Mouse (Mus musculus) splenic B cell, adult 2 months (primary cell): Measurements from ENCODE around the gene Phf20.
A peak's percentile ranks its signal among the peaks of the same experiment; 100 is the strongest.

ENCODE experiments used
- DNase-seq: peaks from one replicate; pipeline ENCODE4 v3.0.0-alpha.2; 2011; ENCODE audit warnings: low read depth, low spot score
- H3K27me3 ChIP-seq: 2 replicates; pipeline ENCODE4 v1.6.1; 2012; ENCODE audit warnings: mild to moderate bottlenecking, low read length, moderate library complexity, mixed read lengths; ENCODE audit not compliant: control insufficient read depth, poor library complexity, insufficient read depth, severe bottlenecking
- H3K36me3 ChIP-seq: 2 replicates; pipeline ENCODE4 v1.6.1; 2012; ENCODE audit warnings: mild to moderate bottlenecking, low read length, moderate library complexity, mixed read lengths; ENCODE audit not compliant: control insufficient read depth, poor library complexity, insufficient read depth, severe bottlenecking

Phf20 gene

DNA sequence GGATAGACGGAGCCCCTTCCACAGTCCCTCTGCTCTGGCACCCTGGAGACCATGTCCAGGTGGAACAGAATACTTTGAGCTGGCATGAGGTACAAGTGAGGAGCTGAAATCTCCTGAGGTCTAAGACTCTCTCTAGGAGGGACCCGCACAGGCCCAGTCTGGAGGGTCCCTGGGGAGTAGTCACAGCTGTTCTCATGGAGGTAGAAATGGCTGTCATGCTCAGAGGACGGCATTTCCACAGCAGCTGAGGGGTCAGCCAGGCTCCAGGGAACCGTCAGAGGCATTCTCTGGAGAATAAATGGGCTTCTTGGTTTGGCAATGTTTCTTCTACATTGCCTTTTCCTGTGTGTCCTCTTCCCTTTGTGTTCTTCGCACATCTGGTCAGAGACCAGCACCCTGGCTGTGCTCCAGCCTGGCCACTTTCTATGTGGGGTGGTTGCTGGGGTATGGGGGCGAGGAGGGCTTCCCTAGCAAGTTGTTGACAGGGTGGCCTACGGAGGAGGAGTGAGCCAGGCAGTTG is 135.2 kb downstream of the Phf20 start:
- H3K27me3 ChIP-seq: no peaks in the 10 kb centered on the region
- no peak for DNase-seq
- no peaks in the 10 kb centered on the region for H3K36me3 ChIP-seq

DNA sequence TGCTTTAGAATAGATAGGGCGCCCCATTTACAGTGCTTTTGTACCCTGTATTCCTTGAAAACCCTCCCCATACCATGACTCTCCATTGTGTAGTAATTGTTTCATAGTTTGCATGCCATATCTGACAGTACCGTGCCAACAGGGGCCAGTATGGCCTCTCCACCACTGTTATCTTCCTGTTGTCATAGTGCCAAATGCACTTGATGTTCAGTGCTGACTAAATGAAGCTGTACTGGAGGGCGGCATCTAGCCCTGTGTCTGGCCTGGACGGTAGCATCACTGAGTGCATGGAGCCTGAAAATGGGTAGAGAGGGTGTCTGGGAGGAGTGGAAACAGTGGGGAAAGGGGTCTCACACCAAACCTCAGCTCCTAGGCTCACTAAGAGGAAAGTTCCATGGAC is 143.8 kb downstream of the Phf20 start:
- DNase-seq: no peak
- H3K36me3 ChIP-seq: peaks cover 3% of the 10 kb centered on the region; the same call in 1 of the 2 replicates
- H3K27me3 ChIP-seq: no peaks in the 10 kb centered on the region

GRCm38 (mm10) chr2:156344775-156345532 is 148.7 kb downstream of the Phf20 start:
- no peak for DNase-seq
- H3K27me3 ChIP-seq: no peaks in the 10 kb centered on the region
- 0 out of 2 replicates have a peak, but pooled peaks cover 3% of the 10 kb centered on the region for H3K36me3 ChIP-seq

GRCm38 (mm10) chr2:156348812-156349211 is 152.5 kb downstream of the Phf20 start:
- DNase-seq: no peak
- no peaks in the 10 kb centered on the region for H3K27me3 ChIP-seq
- no peaks in the 10 kb centered on the region for H3K36me3 ChIP-seq

GRCm38 (mm10) chr2:156349286-156349848 is 153.1 kb downstream of the Phf20 start:
- Histone ChIP-seq H3K27me3 (no peaks in the 10 kb centered on the region), H3K36me3 (no peaks in the 10 kb centered on the region)
- DNase-seq: no peak

- H3K27me3 ChIP-seq: no peaks in the 10 kb centered on the region
- no peak for DNase-seq
- no peaks in the 10 kb centered on the region for H3K36me3 ChIP-seq
Observed at GRCm38 (mm10) chr2:156351243-156351642, 155.0 kb downstream of the Phf20 start.

GRCm38 (mm10) chr2:156352413-156353165 is 156.3 kb downstream of the Phf20 start:
- DNase-seq: peak; percentile 27
- Histone ChIP-seq H3K27me3 (no peaks in the 10 kb centered on the region), H3K36me3 (no peaks in the 10 kb centered on the region)

GRCm38 (mm10) chr2:156353265-156353692 is 157.0 kb downstream of the Phf20 start:
- DNase-seq: no peak
- Histone ChIP-seq H3K27me3 (no peaks in the 10 kb centered on the region), H3K36me3 (no peaks in the 10 kb centered on the region)

DNA sequence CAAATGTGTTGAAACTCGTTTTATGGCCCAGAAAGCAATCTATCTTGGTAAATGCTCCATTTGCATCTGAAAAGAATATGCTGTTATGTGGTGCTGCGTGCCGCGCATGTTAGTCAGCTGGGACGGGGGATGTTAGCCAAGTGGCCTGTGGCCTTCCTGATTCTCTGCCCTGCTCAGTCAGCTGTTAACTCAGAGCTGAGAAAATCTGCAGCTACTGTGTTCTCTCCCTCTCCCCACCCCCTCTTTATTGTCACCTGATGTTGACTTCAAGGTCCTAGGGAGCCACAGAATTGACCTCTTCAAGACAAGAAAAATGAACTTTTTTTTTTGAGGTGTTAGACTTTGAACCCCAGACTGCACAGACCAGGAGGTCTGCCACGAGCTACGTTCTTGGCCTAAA is 159.8 kb downstream of the Phf20 start:
- peak; percentile 23 for DNase-seq
- no peaks in the 10 kb centered on the region for H3K36me3 ChIP-seq
- no peaks in the 10 kb centered on the region for H3K27me3 ChIP-seq
